Mouse (Mus musculus): Measurements from ENCODE around the gene Olfr325. TPM values are rescaled to one million over a fixed set of nuclear protein-coding genes. Genes with fewer than 3 reads are reported as not detected.

Olfr325 gene
- polyA plus RNA-seq, 1 experiment from 2014 or later = not detected

DNA sequence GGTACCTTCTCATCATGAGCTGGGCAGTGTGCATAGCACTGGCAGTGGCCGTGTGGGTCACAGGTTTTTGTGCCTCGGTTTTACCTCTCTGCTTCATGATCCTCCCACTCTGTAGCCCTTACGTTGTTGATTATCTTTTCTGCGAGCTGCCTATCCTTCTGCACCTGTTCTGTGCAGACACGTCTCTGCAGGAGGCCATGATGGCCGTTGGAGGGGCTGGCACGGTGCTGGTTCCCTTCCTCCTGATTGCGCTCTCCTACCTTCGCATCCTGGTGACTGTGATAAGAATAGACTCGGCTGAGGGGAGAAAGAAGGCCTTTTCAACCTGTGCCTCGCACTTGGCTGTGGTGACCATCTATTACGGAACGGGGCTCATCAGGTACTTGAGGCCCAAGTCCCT, 20.3 kb downstream of the Olfr325 start:
- DNase-seq = no peak
- H3K4me1 ChIP-seq (ENCODE audit: control insufficient read depth, insufficient read depth, low read length) = no peaks in the 10 kb centered on the region
- H3K4me3 ChIP-seq (replicated peaks; ENCODE audit: low read depth, low read length) = no peak overlapping the region
- no peaks in the 10 kb centered on the region for H3K36me3 ChIP-seq (ENCODE audit: control insufficient read depth, insufficient read depth, low read length)
- H3K4me2 ChIP-seq (ENCODE audit: low read length) = no peak overlapping the region
- H3K9ac ChIP-seq (replicated peaks; ENCODE audit: low read length) = no peak overlapping the region
- WGBS = 86% methylated on average over 13 of the region's 13 CpGs
- ATAC-seq (ENCODE audit: low FRiP score, low TSS enrichment) = no peak
- no peaks in the 10 kb centered on the region for H3K27me3 ChIP-seq (ENCODE audit: control insufficient read depth, insufficient read depth, low read length)
- no peaks in the 10 kb centered on the region for H3K9me3 ChIP-seq (ENCODE audit: control insufficient read depth, low read length)
- no peak overlapping the region for H3K27ac ChIP-seq (replicated peaks; ENCODE audit: low read depth, low read length)

DNA sequence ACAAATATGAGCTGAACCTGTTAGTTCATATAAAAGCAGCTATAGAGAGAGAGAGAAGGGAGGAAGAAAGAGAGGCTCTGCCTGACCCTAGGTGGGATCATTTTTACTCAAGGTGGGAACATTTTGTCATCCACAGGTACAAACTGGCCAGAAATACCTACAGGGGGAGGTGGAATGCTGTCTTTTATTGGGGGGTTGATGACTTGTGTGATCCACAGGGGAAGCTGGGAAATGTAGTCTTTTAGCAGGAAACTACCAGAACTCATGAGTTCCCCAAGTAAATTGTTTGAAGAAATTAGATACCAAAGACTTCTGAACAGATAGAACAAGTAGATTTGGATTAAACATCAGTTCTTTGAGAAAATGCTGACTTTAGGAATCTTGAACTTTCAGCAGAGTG, 24.5 kb downstream of the Olfr325 start:
- Histone ChIP-seq H3K36me3 (ENCODE audit: control insufficient read depth, insufficient read depth, low read length) (no peaks in the 10 kb centered on the region), H3K4me2 (ENCODE audit: low read length) (no peak overlapping the region), H3K27ac (replicated peaks; ENCODE audit: low read depth, low read length) (no peak overlapping the region), H3K4me1 (ENCODE audit: control insufficient read depth, insufficient read depth, low read length) (no peaks in the 10 kb centered on the region), H3K4me3 (replicated peaks; ENCODE audit: low read depth, low read length) (no peak overlapping the region), H3K27me3 (ENCODE audit: control insufficient read depth, insufficient read depth, low read length) (no peaks in the 10 kb centered on the region), H3K9ac (replicated peaks; ENCODE audit: low read length) (no peak overlapping the region), H3K9me3 (ENCODE audit: control insufficient read depth, low read length) (no peaks in the 10 kb centered on the region)
- ATAC-seq (ENCODE audit: low FRiP score, low TSS enrichment) (no peak), DNase-seq (no peak)

DNA sequence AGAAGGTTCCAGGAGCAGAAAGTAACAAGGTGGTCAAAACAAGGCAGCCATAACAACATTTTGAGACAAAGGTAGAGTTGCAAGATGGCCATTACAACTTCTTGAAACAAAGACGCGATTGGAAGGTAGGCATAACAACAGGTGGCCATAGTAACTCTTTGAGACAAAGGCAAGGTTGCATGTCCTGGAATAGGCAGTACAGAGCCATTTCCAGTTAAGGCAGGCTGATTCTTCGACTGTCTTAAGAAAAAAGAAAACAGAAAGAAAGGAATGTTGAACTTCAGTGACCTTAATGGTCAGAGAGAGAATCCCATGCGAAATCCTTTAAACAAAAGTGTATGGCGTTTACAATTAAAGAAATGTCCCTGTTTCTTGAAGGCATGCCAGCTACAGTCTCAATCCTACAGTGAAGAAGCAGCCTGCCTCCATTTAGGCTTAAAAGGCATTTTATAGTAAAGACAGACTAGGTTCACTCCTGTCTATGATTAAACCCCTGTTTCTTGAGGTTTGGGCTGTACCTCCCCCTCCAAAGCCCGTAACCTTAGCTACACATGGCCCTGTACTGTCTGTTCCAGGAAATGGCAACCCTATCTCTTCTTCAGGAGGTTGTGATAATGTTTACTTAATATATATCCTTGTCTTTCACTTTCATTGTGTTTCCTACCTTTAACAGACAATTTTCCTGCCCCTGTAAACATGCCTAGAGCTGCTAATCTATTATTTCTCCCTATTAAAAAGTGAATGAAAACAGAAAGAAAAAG, 25.4 kb downstream of the Olfr325 start:
- Histone ChIP-seq H3K27me3 (ENCODE audit: control insufficient read depth, insufficient read depth, low read length) (no peaks in the 10 kb centered on the region), H3K27ac (replicated peaks; ENCODE audit: low read depth, low read length) (no peak overlapping the region), H3K9me3 (ENCODE audit: control insufficient read depth, low read length) (no peaks in the 10 kb centered on the region), H3K4me3 (replicated peaks; ENCODE audit: low read depth, low read length) (no peak overlapping the region), H3K36me3 (ENCODE audit: control insufficient read depth, insufficient read depth, low read length) (no peaks in the 10 kb centered on the region), H3K4me2 (ENCODE audit: low read length) (no peak overlapping the region), H3K9ac (replicated peaks; ENCODE audit: low read length) (no peak overlapping the region), H3K4me1 (ENCODE audit: control insufficient read depth, insufficient read depth, low read length) (no peaks in the 10 kb centered on the region)
- ATAC-seq (ENCODE audit: low FRiP score, low TSS enrichment) (no peak), DNase-seq (no peak)
- 86% methylated on average over 6 of the region's 6 CpGs for WGBS

DNA sequence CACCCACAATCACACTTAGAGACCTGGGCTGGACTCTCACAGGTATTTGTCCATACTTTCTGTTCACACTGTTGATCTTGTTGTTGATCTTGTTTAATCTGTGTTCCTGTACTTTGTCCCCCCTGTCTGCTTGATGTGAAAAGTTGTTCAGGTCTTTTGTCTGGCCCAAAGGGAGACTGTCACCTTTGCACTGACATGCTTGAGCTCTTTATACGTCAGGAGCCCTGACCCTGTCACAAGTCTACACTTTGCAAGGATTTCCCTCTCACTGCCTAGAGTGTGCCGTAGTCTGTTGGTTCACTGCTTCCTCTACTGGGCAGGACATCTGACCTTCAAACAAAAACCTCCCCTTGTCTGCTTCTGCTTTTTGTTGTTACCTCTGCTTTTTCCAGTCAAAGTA, 27.2 kb downstream of the Olfr325 start:
- Histone ChIP-seq H3K9me3 (ENCODE audit: control insufficient read depth, low read length) (no peaks in the 10 kb centered on the region), H3K4me1 (ENCODE audit: control insufficient read depth, insufficient read depth, low read length) (no peaks in the 10 kb centered on the region), H3K27ac (replicated peaks; ENCODE audit: low read depth, low read length) (no peak overlapping the region), H3K4me2 (ENCODE audit: low read length) (no peak overlapping the region), H3K36me3 (ENCODE audit: control insufficient read depth, insufficient read depth, low read length) (no peaks in the 10 kb centered on the region), H3K4me3 (replicated peaks; ENCODE audit: low read depth, low read length) (no peak overlapping the region), H3K9ac (replicated peaks; ENCODE audit: low read length) (no peak overlapping the region), H3K27me3 (ENCODE audit: control insufficient read depth, insufficient read depth, low read length) (no peaks in the 10 kb centered on the region)
- no peak for DNase-seq
- 73% methylated on average over 2 of the region's 2 CpGs for WGBS
- no peak for ATAC-seq (ENCODE audit: low FRiP score, low TSS enrichment)

DNA sequence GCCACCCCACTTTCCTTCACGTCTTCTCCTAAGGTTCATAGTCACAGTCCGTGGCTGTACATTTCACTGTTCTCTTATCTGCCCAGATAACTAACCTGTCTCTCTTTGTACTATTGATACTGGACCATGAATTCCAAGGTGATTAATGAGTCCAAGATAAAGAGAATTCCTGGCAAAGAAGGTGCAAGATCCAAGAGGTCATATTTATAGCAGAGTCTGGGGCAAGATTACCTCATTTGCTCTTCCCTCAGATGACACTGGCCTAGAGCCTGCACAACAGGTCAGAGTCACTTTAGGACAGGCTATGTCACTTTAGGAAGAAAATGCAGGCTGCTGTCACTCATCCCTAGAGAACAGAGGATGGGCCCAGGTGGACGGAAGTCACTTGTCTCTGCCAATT, 27.7 kb downstream of the Olfr325 start:
- Histone ChIP-seq H3K27ac (replicated peaks; ENCODE audit: low read depth, low read length) (no peak overlapping the region), H3K4me1 (ENCODE audit: control insufficient read depth, insufficient read depth, low read length) (no peaks in the 10 kb centered on the region), H3K9me3 (ENCODE audit: control insufficient read depth, low read length) (no peaks in the 10 kb centered on the region), H3K4me2 (ENCODE audit: low read length) (no peak overlapping the region), H3K9ac (replicated peaks; ENCODE audit: low read length) (no peak overlapping the region), H3K4me3 (replicated peaks; ENCODE audit: low read depth, low read length) (no peak overlapping the region), H3K36me3 (ENCODE audit: control insufficient read depth, insufficient read depth, low read length) (no peaks in the 10 kb centered on the region), H3K27me3 (ENCODE audit: control insufficient read depth, insufficient read depth, low read length) (no peaks in the 10 kb centered on the region)
- ATAC-seq (ENCODE audit: low FRiP score, low TSS enrichment) (no peak), DNase-seq (no peak)
- WGBS = 92% methylated on average over 3 of the region's 3 CpGs

DNA sequence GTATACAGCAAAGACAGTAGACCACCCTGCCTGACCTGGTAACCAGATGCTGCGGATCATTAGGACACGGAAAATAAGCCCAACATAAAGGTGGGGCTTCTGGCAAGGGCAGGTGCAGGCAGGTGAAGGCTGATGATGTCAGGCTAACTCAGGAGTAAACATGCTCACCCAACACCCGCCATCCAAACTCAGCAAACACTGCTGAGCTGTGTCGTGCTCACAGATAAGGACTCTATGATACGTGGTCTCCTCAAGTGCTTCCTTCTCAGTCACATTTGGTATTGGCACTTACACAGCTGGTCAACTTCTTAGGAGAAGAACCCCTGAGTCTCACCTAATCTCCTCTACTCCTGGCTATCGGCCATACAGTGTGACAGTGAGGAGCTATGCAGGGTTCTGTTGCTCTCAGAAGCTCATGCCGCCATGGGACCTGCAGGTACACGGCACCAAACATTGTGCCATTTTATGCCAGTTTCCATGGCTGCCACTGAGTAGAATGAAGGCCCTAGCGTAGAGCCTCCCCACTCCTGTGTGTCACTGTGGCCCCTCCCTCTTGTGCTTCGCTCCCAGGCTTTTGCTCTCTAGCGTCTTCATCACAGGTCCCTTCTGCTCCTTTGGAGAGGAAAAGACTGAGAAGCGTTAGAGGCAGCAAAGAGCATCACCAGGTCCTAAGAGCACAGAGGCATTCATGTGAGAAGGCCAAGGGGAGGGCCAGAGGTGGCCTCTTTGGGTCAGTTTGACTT, 28.8 kb downstream of the Olfr325 start:
- WGBS = 89% methylated on average over 12 of the region's 12 CpGs
- H3K27me3 ChIP-seq (ENCODE audit: control insufficient read depth, insufficient read depth, low read length) = no peaks in the 10 kb centered on the region
- no peak overlapping the region for H3K4me2 ChIP-seq (ENCODE audit: low read length)
- H3K9me3 ChIP-seq (ENCODE audit: control insufficient read depth, low read length) = no peaks in the 10 kb centered on the region
- no peak overlapping the region for H3K9ac ChIP-seq (replicated peaks; ENCODE audit: low read length)
- no peak overlapping the region for H3K4me3 ChIP-seq (replicated peaks; ENCODE audit: low read depth, low read length)
- DNase-seq (no peak), ATAC-seq (ENCODE audit: low FRiP score, low TSS enrichment) (no peak)
- no peaks in the 10 kb centered on the region for H3K36me3 ChIP-seq (ENCODE audit: control insufficient read depth, insufficient read depth, low read length)
- H3K27ac ChIP-seq (replicated peaks; ENCODE audit: low read depth, low read length) = no peak overlapping the region
- no peaks in the 10 kb centered on the region for H3K4me1 ChIP-seq (ENCODE audit: control insufficient read depth, insufficient read depth, low read length)

DNA sequence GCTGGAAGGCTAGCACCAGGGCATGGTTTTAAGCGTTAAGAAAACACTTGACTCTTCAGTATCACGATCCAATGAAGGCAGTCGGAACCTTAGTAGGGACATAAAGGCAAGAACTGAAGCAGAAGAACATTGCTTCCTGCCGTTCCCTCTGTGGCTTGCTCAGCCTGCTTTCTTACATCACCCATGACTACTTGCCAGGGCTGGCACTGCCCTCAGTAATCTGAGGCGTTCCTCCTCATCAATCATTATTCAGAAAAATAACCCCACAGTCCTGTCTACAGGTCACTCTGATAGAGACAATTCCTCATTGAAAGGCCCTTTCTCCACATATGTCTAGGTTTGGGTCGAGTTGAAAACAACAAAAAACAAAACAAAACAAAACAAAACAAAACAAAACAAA, 29.5 kb downstream of the Olfr325 start:
- Histone ChIP-seq H3K36me3 (ENCODE audit: control insufficient read depth, insufficient read depth, low read length) (no peaks in the 10 kb centered on the region), H3K4me2 (ENCODE audit: low read length) (no peak overlapping the region), H3K9me3 (ENCODE audit: control insufficient read depth, low read length) (no peaks in the 10 kb centered on the region), H3K27me3 (ENCODE audit: control insufficient read depth, insufficient read depth, low read length) (no peaks in the 10 kb centered on the region), H3K9ac (replicated peaks; ENCODE audit: low read length) (no peak overlapping the region), H3K4me1 (ENCODE audit: control insufficient read depth, insufficient read depth, low read length) (no peaks in the 10 kb centered on the region), H3K27ac (replicated peaks; ENCODE audit: low read depth, low read length) (no peak overlapping the region), H3K4me3 (replicated peaks; ENCODE audit: low read depth, low read length) (no peak overlapping the region)
- WGBS = 85% methylated on average over 6 of the region's 6 CpGs
- no peak for ATAC-seq (ENCODE audit: low FRiP score, low TSS enrichment)
- no peak for DNase-seq

DNA sequence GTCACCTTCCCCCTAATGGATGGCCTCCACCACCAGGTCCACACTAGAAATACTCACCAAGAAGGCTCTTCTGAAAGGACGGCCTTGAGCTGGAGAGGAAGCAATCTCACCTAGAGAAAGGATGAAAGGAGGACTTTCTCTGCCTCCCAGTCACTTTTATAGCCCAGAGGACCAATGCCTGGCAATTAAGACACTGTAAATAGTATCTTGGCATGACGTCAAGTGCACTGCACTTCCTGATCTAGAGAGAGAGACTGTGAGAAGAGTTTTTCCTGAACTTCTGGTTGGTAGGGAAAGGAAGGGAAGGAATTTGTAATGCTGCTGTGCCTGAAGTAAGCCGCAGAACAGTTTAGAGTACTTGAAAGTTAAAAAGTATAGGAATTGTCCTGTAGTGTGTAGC, 35.8 kb downstream of the Olfr325 start:
- Histone ChIP-seq H3K4me3 (replicated peaks; ENCODE audit: low read depth, low read length) (no peak overlapping the region), H3K27ac (replicated peaks; ENCODE audit: low read depth, low read length) (no peak overlapping the region), H3K9ac (replicated peaks; ENCODE audit: low read length) (no peak overlapping the region), H3K4me2 (ENCODE audit: low read length) (no peak overlapping the region), H3K4me1 (ENCODE audit: control insufficient read depth, insufficient read depth, low read length) (no peaks in the 10 kb centered on the region), H3K9me3 (ENCODE audit: control insufficient read depth, low read length) (no peaks in the 10 kb centered on the region), H3K27me3 (ENCODE audit: control insufficient read depth, insufficient read depth, low read length) (no peaks in the 10 kb centered on the region), H3K36me3 (ENCODE audit: control insufficient read depth, insufficient read depth, low read length) (no peaks in the 10 kb centered on the region)
- 88% methylated on average over 3 of the region's 3 CpGs for WGBS
- DNase-seq (no peak), ATAC-seq (ENCODE audit: low FRiP score, low TSS enrichment) (no peak)

DNA sequence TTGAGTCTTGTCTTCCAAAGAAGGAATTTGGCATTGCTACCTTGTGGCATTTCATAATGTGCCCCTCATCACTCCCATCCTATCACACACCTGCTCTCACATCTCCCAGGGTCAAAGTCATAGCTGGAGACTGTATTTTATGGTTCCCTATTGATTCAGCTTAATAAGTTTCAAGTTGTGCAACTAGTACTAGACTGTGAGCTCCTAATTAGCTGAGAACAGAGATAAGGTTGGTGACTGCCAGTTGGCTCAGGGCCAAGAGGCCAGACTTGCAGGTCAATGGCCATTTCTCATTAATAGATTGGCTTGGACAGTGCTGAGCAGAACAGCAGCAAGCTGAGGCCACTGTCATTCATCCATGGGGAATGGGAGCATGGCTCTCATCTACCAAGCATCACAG, 37.0 kb downstream of the Olfr325 start:
- no peak overlapping the region for H3K27ac ChIP-seq (replicated peaks; ENCODE audit: low read depth, low read length)
- no peaks in the 10 kb centered on the region for H3K27me3 ChIP-seq (ENCODE audit: control insufficient read depth, insufficient read depth, low read length)
- no peak overlapping the region for H3K4me2 ChIP-seq (ENCODE audit: low read length)
- ATAC-seq (ENCODE audit: low FRiP score, low TSS enrichment) (no peak), DNase-seq (no peak)
- no peak overlapping the region for H3K4me3 ChIP-seq (replicated peaks; ENCODE audit: low read depth, low read length)
- no peaks in the 10 kb centered on the region for H3K9me3 ChIP-seq (ENCODE audit: control insufficient read depth, low read length)
- H3K9ac ChIP-seq (replicated peaks; ENCODE audit: low read length) = no peak overlapping the region
- H3K36me3 ChIP-seq (ENCODE audit: control insufficient read depth, insufficient read depth, low read length) = no peaks in the 10 kb centered on the region
- H3K4me1 ChIP-seq (ENCODE audit: control insufficient read depth, insufficient read depth, low read length) = no peaks in the 10 kb centered on the region

Measured in midbrain, embryonic 14.5 days (tissue).